Mouse (Mus musculus) olfactory bulb, adult 2 months (tissue): ENCODE data around the gene Cntnap1. TPM values are rescaled to one million over a fixed set of nuclear protein-coding genes. Genes with fewer than 3 reads are reported as not detected.

Experiments
- H3K27ac ChIP-seq: fragments of 200-500 bp; 2 replicates; pipeline ENCODE4 v1.5.1; 2012; ENCODE audit warnings: low read depth, low read length; ENCODE audit not compliant: insufficient read depth
- H3K4me1 ChIP-seq: fragments of 200-500 bp; 2 replicates; pipeline ENCODE4 v1.6.1; 2012; ENCODE audit warnings: low read length; ENCODE audit not compliant: control insufficient read depth, insufficient read depth
- H3K4me3 ChIP-seq: fragments of 200-500 bp; 2 replicates; pipeline ENCODE4 v1.5.1; 2012; ENCODE audit warnings: mild to moderate bottlenecking, low read depth, low read length, moderate library complexity; ENCODE audit not compliant: insufficient read depth
- CTCF ChIP-seq: fragments of 200-500 bp; IDR thresholded peaks from 2 replicates; pipeline ENCODE4 v1.5.1; 2012; ENCODE audit warnings: low read depth, mild to moderate bottlenecking, low read length, moderate library complexity; ENCODE audit not compliant: insufficient read depth
- POLR2A ChIP-seq: fragments of 200-500 bp; IDR thresholded peaks from 2 replicates; pipeline ENCODE4 v1.6.1; 2012; ENCODE audit warnings: mild to moderate bottlenecking, low read depth, low read length, moderate library complexity; ENCODE audit not compliant: insufficient read depth
- WGBS: fragments of 180-500 bp; shearing (Covaris S2); methylation state at CpG from one replicate; pipeline ENCODE4 v1.1.7; 2018; 5-methylcytosine and 5-hydroxymethylcytosine counted together
- polyA plus RNA-seq: library from polyadenylated mRNA; stranded (reverse); fragments of >200 nt; gene quantifications from 2 replicates; pipeline ENCODE4 v1.2.4, GENCODE M21; 2012; ENCODE audit warnings: low replicate concordance; ENCODE audit not compliant: missing spikeins, insufficient read depth, insufficient read length

Gene Cntnap1
- polyA plus RNA-seq, 1 experiment, result not detected

DNA sequence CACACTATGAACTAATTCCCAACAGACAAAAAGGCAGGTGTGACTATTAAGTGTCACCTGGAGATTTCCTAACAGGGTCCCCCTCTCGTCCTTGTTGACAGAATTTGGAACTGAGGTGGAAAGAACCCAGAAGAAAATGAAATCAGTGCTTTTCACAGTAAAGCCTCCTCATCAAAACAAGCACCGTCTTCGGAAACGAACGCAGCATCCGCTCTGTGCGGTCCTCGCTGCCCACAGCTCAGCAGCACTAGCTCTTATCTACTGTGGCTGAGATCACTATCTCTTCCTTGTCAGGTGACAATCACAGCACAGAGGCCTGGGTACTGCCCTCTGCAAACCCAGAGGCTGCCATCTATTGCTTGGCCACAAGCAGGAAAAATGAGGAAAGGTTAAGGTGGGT, 25.9 kb downstream of the Cntnap1 start:
- 92% methylated on average over 8 of the region's 8 CpGs for WGBS
- Histone ChIP-seq H3K4me3 (no peak overlapping the region), H3K4me1 (peaks cover 10% of the 10 kb centered on the region), H3K27ac (no peak overlapping the region)
- TF ChIP-seq CTCF, result no peak

DNA sequence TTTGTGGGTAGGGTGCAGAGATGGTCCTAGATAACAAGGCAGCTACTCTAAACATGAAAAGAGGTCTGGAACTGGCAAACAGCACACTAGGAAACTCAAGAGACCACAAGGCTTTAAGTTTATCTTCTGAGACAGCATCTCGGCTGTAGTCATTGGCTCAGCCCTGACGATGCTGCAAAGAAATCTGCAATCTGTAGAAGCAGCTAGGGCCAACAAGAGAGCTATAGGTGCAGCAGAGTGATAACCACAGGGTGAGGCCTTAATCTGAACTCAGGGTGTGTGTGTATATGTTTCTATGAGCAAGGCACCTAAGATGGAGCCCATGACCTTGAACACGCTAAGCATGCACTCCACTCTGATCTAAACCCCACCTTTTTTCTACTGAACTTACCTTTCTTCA, 29.2 kb downstream of the Cntnap1 start:
- no peak for TF ChIP-seq POLR2A
- TF ChIP-seq CTCF, result no peak
- WGBS, result 97% methylated on average over 3 of the region's 3 CpGs
- Histone ChIP-seq H3K4me1 (no peaks in the 10 kb centered on the region), H3K4me3 (no peak overlapping the region), H3K27ac (no peak overlapping the region)

DNA sequence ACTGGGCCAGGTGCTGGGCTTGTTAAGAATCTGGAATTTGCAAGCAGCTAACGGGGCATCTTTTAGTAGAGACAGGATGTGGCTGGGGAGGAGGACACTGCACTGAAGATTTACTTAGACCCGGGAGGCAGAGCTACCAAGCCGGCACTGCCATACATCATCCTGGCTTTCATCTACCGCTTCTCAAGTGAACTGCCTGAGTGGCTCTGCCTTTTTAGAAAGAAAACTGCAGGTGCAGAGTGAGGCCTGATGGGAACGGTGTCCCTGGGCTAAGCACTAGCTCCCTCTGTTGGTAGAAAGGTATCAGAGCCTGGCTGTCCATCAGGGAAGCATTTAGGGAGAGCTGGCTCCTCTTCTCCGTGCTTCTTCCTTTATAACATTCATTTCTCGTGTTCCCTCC, 30.7 kb downstream of the Cntnap1 start:
- H3K27ac ChIP-seq, result no peak overlapping the region
- TF ChIP-seq CTCF (peak; percentile 31; the same call in 1 of the 2 replicates), POLR2A (no peak)
- no peaks in the 10 kb centered on the region for H3K4me1 ChIP-seq
- no peak overlapping the region for H3K4me3 ChIP-seq
- 14% methylated on average over 7 of the region's 7 CpGs for WGBS

DNA sequence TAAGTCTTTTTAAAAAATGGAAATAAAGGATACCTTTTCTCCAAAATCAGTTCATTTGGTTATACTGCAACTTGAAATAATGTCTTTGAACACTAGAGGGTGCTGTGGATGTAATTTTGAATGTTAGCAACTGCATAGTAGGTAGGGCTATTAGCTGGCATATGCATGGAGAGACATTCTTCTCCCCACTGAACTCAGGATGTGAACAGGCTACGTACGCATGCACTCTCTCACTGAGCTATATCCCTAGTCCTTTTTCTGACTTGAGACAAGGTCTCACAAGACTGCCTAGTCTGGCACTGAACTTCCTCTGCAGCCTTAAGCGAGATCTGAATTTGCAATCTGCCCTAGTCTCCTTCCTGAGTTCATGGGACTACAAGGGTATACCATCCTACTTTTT, 41.6 kb downstream of the Cntnap1 start:
- TF ChIP-seq CTCF (no peak), POLR2A (no peak)
- Histone ChIP-seq H3K4me1 (no peaks in the 10 kb centered on the region), H3K4me3 (no peak overlapping the region), H3K27ac (no peak overlapping the region)
- 30% methylated on average over 3 of the region's 3 CpGs for WGBS

DNA sequence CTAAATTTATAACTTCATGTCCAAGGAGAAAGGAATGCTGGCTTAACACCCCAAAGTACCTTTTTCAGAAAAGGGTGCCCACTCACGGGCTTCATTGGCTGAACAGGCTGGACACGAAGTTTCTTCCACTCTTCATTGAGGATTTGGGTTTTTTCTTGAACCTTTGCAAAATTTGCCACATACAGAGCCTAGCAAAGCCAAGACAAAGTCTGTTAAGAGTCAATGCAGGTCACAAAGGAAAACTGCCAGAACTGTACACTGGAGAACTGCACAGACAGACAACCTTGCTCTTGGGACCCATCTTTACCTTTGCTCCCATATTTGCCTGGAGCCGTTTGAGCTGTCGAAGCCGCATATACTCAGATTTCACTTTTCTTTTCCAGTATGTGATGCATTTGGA, 46.6 kb downstream of the Cntnap1 start:
- WGBS, result 89% methylated on average over 5 of the region's 5 CpGs
- no peak overlapping the region for H3K27ac ChIP-seq
- H3K4me1 ChIP-seq, result no peaks in the 10 kb centered on the region
- TF ChIP-seq POLR2A (no peak), CTCF (no peak)
- no peak overlapping the region for H3K4me3 ChIP-seq

DNA sequence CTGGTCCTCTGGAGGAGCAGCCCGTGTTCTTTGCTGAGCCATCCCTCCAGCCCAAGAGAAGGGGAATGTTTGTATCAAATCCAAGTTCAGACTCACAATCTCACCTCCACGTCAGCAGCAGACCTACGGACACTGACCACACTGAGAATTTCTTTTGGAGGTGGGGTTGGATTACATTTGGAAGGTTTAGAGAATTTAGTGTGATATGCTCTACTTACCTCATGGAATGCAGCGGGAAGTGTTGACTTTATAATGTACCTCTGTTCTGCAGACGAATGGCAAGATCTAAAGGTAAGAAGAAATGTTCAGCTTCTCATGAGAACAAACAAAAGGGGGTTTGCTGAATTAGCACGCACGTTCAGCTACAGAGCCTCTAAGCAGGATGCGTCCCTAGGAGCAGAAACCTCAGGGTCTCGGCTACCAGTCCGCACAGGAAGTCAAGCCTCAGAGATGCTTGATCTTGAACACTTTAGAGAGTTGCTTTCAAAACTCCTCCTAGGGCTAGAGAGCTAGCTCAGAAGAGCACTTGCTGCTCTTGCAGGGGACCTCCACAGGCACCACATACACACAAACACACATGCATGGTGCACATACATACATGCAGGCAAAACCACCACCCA, 48.2 kb downstream of the Cntnap1 start:
- Histone ChIP-seq H3K27ac (no peak overlapping the region), H3K4me1 (no peaks in the 10 kb centered on the region), H3K4me3 (no peak overlapping the region)
- whole genome bisulfite sequencing, result 82% methylated on average over 10 of the region's 10 CpGs
- TF ChIP-seq POLR2A (no peak), CTCF (no peak)

- Histone ChIP-seq H3K4me1 (no peaks in the 10 kb centered on the region), H3K4me3 (no peak overlapping the region), H3K27ac (no peak overlapping the region)
- WGBS, result 61% methylated on average over 2 of the region's 2 CpGs
- no peak for TF ChIP-seq POLR2A
- no peak for TF ChIP-seq CTCF
Observed at GRCm38 (mm10) chr11:101220853-101221252, 50.5 kb downstream of the Cntnap1 start.

GRCm38 (mm10) chr11:101221306-101221986, 51.1 kb downstream of the Cntnap1 start:
- no peak for TF ChIP-seq POLR2A
- TF ChIP-seq CTCF, result no peak
- Histone ChIP-seq H3K4me3 (no peak overlapping the region), H3K4me1 (peaks cover 2% of the 10 kb centered on the region; the same call in 1 of the 2 replicates), H3K27ac (no peak overlapping the region)
- 83% methylated on average over 8 of the region's 8 CpGs for WGBS

DNA sequence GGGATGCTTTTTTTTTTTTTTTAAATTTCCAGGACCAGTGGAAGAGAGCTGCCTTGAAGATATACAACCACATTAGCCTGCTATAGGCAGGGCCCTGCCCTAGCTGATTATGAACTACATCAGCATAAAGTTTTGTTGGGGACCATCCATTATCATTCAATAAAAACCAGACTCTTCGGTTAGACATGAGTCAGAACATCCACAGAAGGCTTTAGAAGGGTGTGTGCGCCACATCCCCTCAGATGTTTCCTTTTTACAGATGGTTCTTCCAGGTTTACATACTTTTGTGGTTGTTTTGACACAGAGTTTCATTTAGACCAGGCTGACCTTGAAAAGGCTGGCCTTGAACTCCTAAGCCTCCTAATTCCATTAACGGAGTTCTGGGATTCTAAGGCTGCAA, 54.0 kb downstream of the Cntnap1 start:
- H3K4me3 ChIP-seq, result no peak overlapping the region
- peaks cover 5% of the 10 kb centered on the region for H3K4me1 ChIP-seq
- H3K27ac ChIP-seq, result no peak overlapping the region
- TF ChIP-seq POLR2A, result no peak
- 92% methylated on average over 3 of the region's 3 CpGs for WGBS
